Comparison of ENCODE assay signal across 22 mouse cellular contexts in the genomic region with DNA sequence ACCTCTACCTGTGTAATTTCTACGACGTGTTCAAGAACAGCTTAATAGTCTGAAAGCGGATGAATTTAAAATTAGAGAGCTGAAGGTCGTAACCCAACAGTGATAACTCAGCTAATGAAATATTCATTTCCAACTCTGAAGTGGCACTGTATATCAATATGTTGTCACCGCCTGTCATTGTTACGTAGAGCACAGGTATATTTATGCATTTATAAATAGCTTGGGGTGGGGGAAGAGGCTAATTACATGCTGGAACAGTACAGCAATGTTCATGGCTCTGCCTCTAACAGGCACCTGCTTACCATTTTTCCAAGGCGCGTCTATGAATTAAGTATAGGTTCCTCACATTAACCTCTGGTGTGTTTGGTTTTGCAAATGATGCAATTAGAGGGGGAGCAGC.
"Had no signal": no experiment of that assay in that cellular context is flagged by ENCODE, and none has a peak within 500 bp of the region (broad histone marks: within the 10 kb centered on the region; RNA-seq: fewer than 3 reads in every experiment).

No protein-coding gene starts in this region.

- ATAC-seq: liver, embryonic 12.5 days had no signal

- H3K27me3 ChIP-seq: limb, embryonic 13.5 days; liver, embryonic 12.5 days; liver, embryonic 15.5 days; lung, embryonic 15.5 days; megakaryocyte, embryonic 14.5 days; neural tube, embryonic 13.5 days; stomach, embryonic 15.5 days had no signal

- H3K9me3 ChIP-seq: limb, embryonic 10.5 days; limb, embryonic 13.5 days; liver, embryonic 12.5 days; liver, embryonic 15.5 days; lung, embryonic 15.5 days; megakaryocyte, embryonic 14.5 days; midbrain, embryonic 10.5 days; neural tube, embryonic 13.5 days; stomach, embryonic 15.5 days had no signal

- DNase-seq: kidney, adult 2 months; kidney, postnatal 25 days; layer of hippocampus, adult 9-11 months; liver; lung, adult 18-20 months; lung, postnatal 10 days; lung, postnatal 36 days; retina, postnatal 1 day; right cerebral cortex, postnatal 25 days; spleen, adult 18-20 months; thymus, postnatal 25 days had no signal

- H3K4me3 ChIP-seq: layer of hippocampus, adult 2 months; limb, embryonic 10.5 days; limb, embryonic 13.5 days; liver, embryonic 12.5 days; liver, embryonic 15.5 days; lung, embryonic 15.5 days; megakaryocyte, embryonic 14.5 days; midbrain, embryonic 10.5 days; neural tube, embryonic 13.5 days; stomach, embryonic 15.5 days had no signal

- H3K36me3 ChIP-seq: limb, embryonic 10.5 days; limb, embryonic 13.5 days; liver, embryonic 12.5 days; liver, embryonic 15.5 days; lung, embryonic 15.5 days; midbrain, embryonic 10.5 days; neural tube, embryonic 13.5 days; stomach, embryonic 15.5 days had no signal

- H3K4me2 ChIP-seq: limb, embryonic 13.5 days; liver, embryonic 12.5 days; liver, embryonic 15.5 days; lung, embryonic 15.5 days; neural tube, embryonic 13.5 days; stomach, embryonic 15.5 days had no signal

- H3K27ac ChIP-seq: kidney, postnatal 0 days; layer of hippocampus, adult 2 months; limb, embryonic 10.5 days; limb, embryonic 13.5 days; liver, embryonic 12.5 days; liver, embryonic 15.5 days; lung, embryonic 15.5 days; midbrain, embryonic 10.5 days; neural tube, embryonic 13.5 days; stomach, embryonic 15.5 days had no signal

- H3K9ac ChIP-seq: limb, embryonic 13.5 days; liver, embryonic 12.5 days; liver, embryonic 15.5 days; lung, embryonic 15.5 days; neural tube, embryonic 13.5 days; stomach, embryonic 15.5 days had no signal

- H3K4me1 ChIP-seq: limb, embryonic 13.5 days; liver, embryonic 12.5 days; liver, embryonic 15.5 days; megakaryocyte, embryonic 14.5 days; stomach, embryonic 15.5 days had no signal
